Mouse (Mus musculus): ENCODE data around the gene Dyrk1a.

The Dyrk1a gene

DNA sequence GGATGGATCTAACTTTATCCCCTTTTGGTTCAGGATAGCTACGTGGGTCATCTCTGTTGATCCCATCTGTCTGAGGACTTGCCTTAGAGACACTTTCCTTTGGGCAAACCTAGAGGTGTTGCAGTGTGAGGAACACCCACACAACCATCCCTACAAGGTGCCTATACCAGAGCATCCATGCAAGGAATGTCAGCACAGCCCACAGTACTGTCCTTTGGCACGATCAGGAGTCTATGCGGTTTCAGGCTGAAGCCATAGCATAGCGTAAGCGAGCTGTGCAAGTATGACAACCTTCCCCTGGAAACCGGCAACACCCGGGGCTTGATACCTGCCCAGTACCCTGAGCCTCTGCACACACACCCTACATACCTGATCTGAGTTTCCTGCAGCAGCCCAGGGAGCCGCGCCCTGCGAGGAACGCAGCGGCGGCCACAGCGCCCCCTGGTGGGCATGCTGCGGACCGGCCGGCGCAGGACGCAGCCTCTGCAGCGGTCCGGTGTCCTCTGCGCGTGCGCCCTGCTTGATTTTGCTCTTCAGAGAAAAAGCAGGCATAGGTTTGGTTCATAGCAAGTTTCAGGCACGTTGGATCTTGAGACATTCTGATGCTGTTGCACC, 143.8 kb downstream of the Dyrk1a start:
- DNase-seq (ENCODE audit: low read depth in 2 of 2, low spot score in 2 of 2): peak; percentile 71 to 79

DNA sequence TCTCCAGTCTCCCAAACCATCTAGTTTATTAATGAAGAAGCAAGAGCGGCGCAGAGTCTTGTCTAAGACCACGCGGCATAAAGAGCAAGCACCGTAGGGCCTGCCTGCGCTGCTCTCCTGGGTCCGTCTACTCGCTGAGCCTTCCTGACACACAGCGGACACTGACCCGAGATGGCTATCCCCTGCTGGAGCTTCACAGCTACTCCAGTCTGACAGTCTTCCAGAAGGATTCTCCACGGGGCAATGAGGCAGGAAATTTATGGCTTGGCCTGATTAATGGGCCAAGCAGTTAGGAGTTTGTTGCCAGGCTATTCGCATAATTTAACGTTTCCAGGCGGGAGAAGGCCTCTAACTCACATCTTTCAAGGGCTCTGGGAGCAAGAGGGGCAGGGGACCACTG, 144.7 kb downstream of the Dyrk1a start:
- no peak for DNase-seq (ENCODE audit: low read depth in 2 of 2, low spot score in 2 of 2)

DNA sequence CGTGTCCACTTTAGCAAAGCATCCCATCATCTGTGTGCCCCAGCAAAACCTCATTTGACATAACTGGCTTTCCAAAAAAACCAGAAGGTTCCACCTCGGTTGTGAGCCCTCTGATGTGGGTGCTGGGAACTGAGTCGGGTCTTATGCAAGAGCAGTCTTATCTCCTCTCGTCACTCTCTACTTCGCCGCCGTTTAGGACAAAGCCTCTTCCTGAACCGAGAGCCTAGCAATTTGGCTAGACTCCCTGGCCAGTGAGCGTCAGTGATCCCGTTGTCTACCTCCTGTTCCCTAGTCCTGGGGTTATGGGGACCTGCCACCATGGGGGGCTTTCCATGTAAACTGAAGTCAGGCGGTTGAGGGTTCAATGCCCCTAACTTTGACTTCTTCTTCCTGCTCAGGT, 147.2 kb downstream of the Dyrk1a start:
- no peak for DNase-seq (ENCODE audit: low read depth in 2 of 2, low spot score in 2 of 2)

DNA sequence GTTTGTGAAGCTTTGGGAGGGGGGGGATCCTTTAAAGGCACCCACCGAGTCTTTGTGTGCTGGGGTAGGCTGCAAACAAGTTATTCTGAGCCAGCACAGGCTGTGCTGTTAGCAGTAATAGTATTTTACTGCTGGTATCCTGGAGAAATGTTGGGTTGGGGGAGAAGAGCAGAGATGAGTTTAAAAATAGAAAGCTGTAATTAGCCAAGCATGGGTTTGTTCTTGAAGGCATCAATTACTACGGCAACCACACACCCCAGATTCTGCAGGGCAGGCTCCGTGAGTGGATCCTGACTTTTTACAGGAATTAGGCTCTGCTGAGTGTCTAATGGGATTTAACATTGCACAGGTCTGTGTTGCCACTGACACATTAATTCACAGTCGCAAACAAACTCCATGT, 149.1 kb downstream of the Dyrk1a start:
- no peak for DNase-seq (ENCODE audit: low read depth in 2 of 2, low spot score in 2 of 2)

DNA sequence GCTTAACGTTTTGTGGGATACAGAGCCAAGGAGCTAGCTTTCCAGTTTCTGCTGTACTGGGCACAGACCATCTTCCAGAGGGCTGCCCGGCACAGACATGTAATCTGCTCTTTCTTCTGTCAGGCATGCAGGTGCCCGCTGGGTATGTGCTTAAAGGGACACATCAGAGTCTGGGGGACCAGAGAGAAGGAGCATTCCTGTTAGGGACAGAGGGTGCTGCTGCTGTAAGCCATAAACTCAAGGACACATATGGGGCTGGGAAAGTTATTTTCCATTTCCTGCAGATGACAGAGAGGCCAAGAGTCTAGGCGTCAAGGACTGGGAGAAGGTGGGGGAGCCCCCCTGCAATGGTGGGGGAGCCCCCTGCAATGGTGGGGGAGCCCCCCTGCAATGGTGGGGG, 149.7 kb downstream of the Dyrk1a start:
- DNase-seq (ENCODE audit: low read depth in 2 of 2, low spot score in 2 of 2): no peak

DNA sequence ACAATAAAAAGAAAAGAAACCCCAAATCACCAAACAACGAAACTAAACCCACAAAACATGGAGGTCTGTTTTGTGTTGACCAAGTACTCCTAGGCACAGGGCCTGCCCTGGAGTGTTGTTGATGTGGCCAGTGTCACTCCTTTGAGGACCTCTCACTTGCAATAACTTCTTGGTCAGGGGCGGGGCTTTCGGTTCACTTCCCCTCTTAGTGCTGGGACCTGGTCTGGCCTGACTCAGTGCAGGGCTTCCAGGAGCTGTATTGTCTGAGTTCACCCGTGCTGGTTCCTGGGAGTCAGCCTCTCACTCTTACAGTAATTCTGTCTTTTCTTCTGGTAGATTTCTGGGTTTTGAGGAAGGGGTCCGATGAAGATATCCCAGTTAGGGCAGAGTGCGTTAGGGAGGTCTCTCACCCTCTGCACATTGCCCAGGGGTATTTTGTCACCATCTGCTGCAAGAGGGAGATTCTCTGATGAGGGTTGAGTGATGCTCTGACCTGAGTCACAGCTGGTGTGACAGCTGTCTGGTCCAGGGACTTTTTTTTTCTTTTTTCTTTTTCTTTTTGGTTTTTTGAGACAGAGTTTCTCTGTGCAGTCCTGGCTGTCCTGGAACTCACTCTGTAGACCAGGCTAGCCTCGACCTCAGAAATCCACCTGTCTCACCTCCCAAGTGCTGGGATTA, 150.8 kb downstream of the Dyrk1a start:
- no peak for DNase-seq (ENCODE audit: low read depth in 2 of 2, low spot score in 2 of 2)

DNA sequence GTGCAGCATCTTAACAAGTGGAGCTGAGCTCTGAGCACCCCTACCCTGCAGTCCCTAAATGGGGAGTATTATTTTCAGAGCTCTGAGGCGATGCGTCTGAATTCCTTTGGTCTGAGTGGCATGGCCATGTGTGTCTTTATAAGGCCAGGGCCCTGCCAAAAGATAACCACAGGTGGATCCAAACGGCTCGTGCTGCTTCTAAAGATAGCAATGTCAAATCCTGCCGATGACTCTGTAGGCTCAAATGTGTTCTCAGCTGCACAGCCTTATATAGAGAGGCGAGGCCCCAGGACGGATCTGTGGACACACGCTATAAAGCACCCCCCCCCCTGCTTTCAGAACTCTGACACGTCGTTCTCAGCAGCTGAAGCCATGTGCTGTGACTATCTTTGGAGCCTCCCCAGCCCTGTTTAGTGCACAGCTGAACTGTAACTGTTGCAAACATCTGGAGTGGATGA, 151.8 kb downstream of the Dyrk1a start:
- DNase-seq (ENCODE audit: low read depth in 2 of 2, low spot score in 2 of 2): no peak

DNA sequence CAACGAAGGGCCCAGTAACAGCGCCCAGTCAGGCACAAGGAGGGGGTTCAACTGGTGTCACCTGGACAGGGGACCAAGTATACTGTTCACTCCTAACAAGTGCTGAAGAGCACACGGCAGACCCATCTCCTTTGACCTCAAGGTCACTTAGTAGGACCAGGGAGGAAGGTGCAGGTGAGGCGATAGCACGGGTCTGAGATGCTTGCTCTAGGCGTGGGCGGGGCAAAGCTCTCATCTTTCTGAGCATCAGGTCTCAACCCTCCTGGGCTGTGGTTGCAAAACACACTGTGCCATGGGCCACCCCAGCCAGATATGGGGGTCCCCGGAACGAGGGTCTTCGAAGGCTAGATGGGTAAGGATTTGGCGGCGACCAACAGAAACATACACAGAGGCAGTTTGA, 153.1 kb downstream of the Dyrk1a start:
- no peak for DNase-seq (ENCODE audit: low read depth in 2 of 2, low spot score in 2 of 2)

DNA sequence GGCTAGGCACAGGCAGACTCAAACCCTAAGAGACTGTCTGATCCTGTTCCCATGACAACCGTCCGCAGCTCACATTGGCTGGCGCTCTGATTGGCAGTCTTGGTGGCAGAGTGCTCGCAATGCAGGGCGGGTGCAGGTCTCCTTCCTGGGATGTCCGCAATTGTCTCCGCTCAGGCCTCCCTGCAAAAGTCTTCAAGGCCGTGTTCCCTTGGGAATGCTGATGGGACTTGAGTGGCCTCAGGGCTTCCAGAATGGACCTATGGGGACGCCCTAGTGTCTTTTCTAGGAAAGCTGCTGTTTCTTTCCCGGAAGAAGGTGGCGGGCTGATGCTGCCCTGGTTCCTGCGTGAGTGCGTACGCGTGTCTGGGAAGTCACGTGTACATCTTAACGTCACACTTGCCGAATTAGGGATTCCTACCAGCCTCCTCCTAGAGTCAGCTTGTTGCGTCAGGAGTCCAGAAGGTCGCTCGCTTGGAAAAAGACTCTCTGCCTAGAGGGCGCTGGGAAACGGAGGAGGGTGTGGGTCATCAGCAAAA, 154.3 kb downstream of the Dyrk1a start:
- peak; percentile 64 to 74 for DNase-seq (ENCODE audit: low read depth in 2 of 2, low spot score in 2 of 2)

DNA sequence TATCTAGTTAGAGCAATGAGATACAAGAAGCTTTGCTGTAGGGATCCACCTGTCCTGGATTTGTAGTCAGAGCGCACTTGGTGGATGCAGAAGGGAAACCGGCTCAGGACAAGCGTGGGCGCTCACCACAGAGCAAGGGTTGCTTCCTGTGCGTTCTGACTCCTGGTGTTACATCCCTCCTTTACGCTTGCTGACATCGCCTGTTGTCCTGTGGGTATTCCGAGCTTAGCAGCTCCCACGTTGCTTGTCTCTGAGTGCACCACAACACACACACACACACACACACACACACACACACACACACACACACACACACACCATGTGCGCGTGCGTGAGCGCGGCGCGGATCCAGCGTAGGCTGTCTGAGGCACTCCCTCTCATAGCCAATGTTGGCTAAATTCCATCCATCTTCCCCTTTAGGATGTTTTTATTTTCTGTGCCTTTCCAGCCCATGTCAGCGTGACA, 155.0 kb downstream of the Dyrk1a start:
- DNase-seq (ENCODE audit: low read depth in 2 of 2, low spot score in 2 of 2): peak; percentile 34 to 36

DNA sequence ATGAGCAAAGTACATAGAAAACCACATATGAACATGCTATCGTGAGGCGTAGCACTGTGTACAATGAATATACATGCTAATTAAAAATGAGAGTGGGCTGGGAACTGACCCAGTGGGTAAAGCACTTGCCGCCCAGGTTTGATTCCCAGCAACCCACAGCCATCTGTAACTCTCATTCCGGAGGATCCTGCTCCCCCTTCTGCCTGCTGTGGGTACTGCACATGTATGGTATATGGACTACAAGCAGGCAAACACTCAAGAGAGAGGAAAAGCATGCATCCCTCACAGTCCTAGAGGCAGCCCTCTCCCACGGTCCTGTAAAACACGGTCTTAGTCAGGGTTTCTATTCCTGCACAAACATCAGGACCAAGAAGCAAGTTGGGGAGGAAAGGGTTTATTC, 159.4 kb downstream of the Dyrk1a start:
- DNase-seq (ENCODE audit: low read depth in 2 of 2, low spot score in 2 of 2): no peak

DNA sequence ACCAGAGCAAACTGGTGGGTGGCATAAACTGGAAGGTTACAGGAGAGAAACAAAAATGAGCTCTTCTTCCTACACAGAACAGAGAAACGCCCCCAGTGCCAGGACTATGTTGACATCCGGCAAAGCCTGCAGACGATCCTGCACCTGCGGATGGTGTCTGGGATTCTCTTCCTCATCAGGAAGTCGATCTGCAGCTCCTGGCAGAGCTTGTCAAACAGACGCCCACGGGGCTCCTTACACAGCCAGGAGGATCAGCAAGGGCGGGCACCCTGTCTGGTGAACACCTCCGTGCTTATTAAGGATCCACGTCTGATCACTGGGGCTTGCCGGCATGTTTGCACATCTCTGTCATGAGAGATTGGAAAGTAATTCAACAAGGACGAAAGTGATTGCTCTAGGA, 161.2 kb downstream of the Dyrk1a start:
- no peak for DNase-seq (ENCODE audit: low read depth in 2 of 2, low spot score in 2 of 2)

DNA sequence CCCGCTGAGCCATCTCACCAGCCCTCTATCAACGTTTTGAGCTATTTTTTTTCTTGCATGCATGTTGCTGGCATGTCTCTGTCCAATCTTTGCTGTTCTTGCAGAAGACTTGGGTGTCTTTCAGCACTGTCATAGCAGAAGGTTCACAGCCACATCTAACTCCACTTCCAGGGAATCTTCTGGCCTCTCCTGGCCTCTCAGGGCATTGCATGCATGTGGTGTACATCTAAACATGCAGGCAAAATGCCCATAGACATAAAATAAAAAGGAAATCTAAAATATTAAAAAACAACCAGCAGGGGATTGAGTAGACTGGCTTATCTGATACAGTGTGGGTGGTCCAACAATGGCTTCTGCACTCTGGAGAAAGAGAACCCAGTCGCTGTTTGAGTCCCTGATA, 165.7 kb downstream of the Dyrk1a start:
- no peak for DNase-seq (ENCODE audit: low read depth in 2 of 2, low spot score in 2 of 2)

DNA sequence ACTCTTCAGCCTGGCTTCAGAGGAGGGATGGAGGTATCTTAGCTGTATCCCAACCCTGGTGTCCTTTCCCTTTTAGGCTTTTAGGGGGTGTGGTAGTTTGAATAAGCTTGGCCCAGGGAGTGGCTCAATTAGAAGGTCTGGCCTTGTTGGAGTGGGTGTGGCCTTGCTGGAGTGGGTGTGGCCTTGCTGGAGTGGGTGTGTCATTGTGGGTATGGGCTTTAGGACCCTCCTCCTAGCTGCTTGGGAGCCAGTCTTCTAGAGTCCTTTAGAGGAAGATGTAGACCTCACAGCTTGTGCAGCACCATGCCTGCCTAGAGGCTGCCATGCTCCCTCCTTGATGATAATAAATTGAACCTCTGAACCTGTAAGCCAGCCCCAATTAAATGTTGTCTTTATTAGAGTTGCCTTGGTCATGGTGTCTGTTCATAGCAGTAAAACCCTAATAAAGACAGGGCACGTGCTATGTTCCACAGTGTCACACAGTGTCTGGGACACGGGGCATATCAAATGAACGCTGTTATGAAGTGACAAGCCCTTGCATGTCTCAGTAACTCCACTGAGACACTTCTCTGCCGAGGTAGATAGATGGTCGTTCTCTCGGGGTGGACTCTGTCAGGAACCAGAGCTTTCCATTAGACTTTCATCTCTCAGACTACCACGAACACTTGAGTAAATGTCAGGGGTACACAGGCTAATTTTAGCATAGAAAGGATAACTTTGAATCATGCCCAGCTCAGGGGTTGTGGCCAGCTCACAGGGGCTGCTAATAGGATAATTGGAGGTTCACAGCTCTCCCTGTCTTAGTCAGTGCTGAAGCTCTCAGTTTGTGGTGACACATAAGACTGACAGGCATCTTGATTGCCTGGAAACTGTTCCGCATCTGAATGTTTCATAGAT, 166.9 kb downstream of the Dyrk1a start:
- no peak for DNase-seq (ENCODE audit: low read depth in 2 of 2, low spot score in 2 of 2)

DNA sequence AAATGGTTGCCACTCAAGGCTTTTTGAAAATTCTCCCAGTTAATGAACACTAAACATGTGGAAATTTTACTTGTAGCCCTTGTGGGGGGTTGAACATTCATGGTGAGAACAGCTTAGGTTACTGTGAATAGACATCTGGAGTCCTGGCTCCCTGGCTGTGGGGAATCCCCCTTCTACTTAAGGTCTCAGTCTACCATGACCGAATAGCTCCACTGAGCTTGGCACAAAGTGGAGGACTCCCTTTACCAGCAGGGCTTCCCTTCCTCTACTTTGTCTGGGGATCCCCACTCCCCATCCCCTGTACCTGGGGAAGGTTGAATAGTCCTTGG, 167.5 kb downstream of the Dyrk1a start:
- no peak for DNase-seq (ENCODE audit: low read depth in 2 of 2, low spot score in 2 of 2)

DNA sequence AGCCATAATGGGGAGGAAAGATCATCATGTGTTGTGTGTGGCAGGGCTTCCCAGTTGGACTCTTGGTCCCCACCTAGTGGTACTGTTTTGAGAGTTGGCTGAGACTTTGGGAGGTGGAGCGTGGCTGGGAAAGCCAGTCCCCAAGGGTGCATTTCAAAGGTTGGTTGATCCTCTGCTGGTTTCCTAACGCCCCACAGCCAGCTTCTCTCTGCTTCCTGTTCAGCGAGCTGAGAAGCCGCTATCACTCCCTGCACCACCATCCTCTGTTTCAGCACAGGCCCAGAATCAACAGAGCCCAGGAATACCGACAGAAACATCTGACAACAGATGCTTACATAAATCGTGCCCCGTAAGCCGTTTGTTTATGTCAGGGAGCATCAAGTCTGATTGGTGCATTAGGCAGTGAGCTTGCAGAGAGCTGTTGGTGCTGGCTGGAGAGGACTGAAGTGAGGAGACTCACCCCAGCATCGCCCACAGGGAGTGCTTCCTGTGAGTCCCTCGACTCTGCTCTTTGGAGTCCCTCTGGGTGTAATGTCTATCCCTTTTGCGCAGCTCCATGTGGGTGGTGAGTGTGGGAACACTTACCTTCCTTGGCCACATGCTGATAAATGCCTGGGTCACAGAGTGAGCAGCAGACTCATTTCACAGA, 174.2 kb downstream of the Dyrk1a start:
- DNase-seq (ENCODE audit: low read depth in 2 of 2, low spot score in 2 of 2): no peak

DNA sequence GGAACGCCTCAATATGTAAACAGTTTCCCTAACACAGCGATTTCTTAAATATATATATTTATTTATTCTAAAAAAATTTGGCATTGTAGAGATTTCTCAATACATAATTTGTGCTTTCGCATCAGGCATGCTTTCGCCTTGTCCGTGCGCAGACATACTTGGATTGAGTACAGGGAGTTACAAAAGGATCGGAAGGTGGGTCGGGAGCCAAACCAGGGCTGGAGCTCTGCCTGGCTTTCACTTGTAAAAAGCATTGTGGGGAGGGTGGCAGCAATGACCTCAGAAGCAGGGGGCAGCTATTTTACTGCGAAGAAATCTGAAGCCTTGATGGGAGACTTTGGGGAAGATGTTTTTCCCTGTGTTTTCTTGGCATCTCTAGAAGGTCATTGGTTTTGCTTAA, 175.2 kb downstream of the Dyrk1a start:
- DNase-seq (ENCODE audit: low read depth in 2 of 2, low spot score in 2 of 2): no peak
